Mouse (Mus musculus): Measurements from ENCODE around the gene Smarcb1. TPM values are rescaled to one million over a fixed set of nuclear protein-coding genes. Genes with fewer than 3 reads are reported as not detected.

The Smarcb1 gene
- polyA plus RNA-seq, 1 experiment from 2014 or later, result 157 TPM

- ATAC-seq (replicated peaks; ENCODE audit: low FRiP score), result no peak
- no peak for DNase-seq (ENCODE audit: low spot score)
- no peak overlapping the region for H3K9ac ChIP-seq (ENCODE audit: low read depth, low read length)
- no peak overlapping the region for H3K4me2 ChIP-seq
- H3K4me1 ChIP-seq (replicated peaks; ENCODE audit: control insufficient read depth, insufficient read depth, low read length), result no peaks in the 10 kb centered on the region
- H3K27me3 ChIP-seq (replicated peaks; ENCODE audit: control insufficient read depth, insufficient read depth, low read length), result 0 out of 2 replicates have a peak, but pooled peaks cover 2% of the 10 kb centered on the region
- H3K27ac ChIP-seq (ENCODE audit: low read depth, low read length), result no peak overlapping the region
- H3K9me3 ChIP-seq (ENCODE audit: control insufficient read depth, low read length), result no peaks in the 10 kb centered on the region
- 57% methylated on average over 3 of the region's 3 CpGs for WGBS
- no peaks in the 10 kb centered on the region for H3K36me3 ChIP-seq (ENCODE audit: control insufficient read depth, insufficient read depth, low read length)
- H3K4me3 ChIP-seq (ENCODE audit: low read depth, low read length), result no peak overlapping the region
Measured at GRCm38 (mm10) chr10:75851681-75852080, 69.7 kb downstream of the Smarcb1 start.

- Histone ChIP-seq H3K4me2 (no peak overlapping the region), H3K27ac (ENCODE audit: low read depth, low read length) (no peak overlapping the region), H3K4me1 (replicated peaks; ENCODE audit: control insufficient read depth, insufficient read depth, low read length) (peaks cover 3% of the 10 kb centered on the region; the same call in 1 of the 2 replicates), H3K4me3 (ENCODE audit: low read depth, low read length) (no peak overlapping the region), H3K9ac (ENCODE audit: low read depth, low read length) (no peak overlapping the region), H3K9me3 (ENCODE audit: control insufficient read depth, low read length) (no peaks in the 10 kb centered on the region), H3K27me3 (replicated peaks; ENCODE audit: control insufficient read depth, insufficient read depth, low read length) (0 out of 2 replicates have a peak, but pooled peaks cover 2% of the 10 kb centered on the region), H3K36me3 (ENCODE audit: control insufficient read depth, insufficient read depth, low read length) (no peaks in the 10 kb centered on the region)
- ATAC-seq (replicated peaks; ENCODE audit: low FRiP score) (no peak), DNase-seq (ENCODE audit: low spot score) (no peak)
- WGBS, result 12% methylated on average over 6 of the region's 6 CpGs
Measured at GRCm38 (mm10) chr10:75851076-75851475, 70.3 kb downstream of the Smarcb1 start.

GRCm38 (mm10) chr10:75848382-75848781 is 73.0 kb downstream of the Smarcb1 start:
- H3K27ac ChIP-seq (ENCODE audit: low read depth, low read length), result no peak overlapping the region
- H3K9me3 ChIP-seq (ENCODE audit: control insufficient read depth, low read length), result no peaks in the 10 kb centered on the region
- H3K4me2 ChIP-seq, result no peak overlapping the region
- no peak overlapping the region for H3K4me3 ChIP-seq (ENCODE audit: low read depth, low read length)
- no peaks in the 10 kb centered on the region for H3K36me3 ChIP-seq (ENCODE audit: control insufficient read depth, insufficient read depth, low read length)
- DNase-seq (ENCODE audit: low spot score), result no peak
- ATAC-seq (replicated peaks; ENCODE audit: low FRiP score), result no peak
- H3K27me3 ChIP-seq (replicated peaks; ENCODE audit: control insufficient read depth, insufficient read depth, low read length), result 0 out of 2 replicates have a peak, but pooled peaks cover 2% of the 10 kb centered on the region
- WGBS, result 35% methylated on average over 3 of the region's 3 CpGs
- peaks cover 13% of the 10 kb centered on the region for H3K4me1 ChIP-seq (replicated peaks; ENCODE audit: control insufficient read depth, insufficient read depth, low read length)
- H3K9ac ChIP-seq (ENCODE audit: low read depth, low read length), result no peak overlapping the region

Other genes with a start within 250 kb of the Smarcb1 start
- 30.3 and 33.3 TPM in 2 replicates for gene Cabin1, start 157.3 kb downstream of the Smarcb1 start, polyA plus RNA-seq (2014; fragmentation: Nextera tagmentation; extraction: Ambion mirVana)
- 198 and 213 TPM in 2 replicates for gene Ddt, start 148.2 kb downstream of the Smarcb1 start, polyA plus RNA-seq (2014; fragmentation: Nextera tagmentation; extraction: Ambion mirVana)
- gene Gm20441, start 140.7 kb downstream of the Smarcb1 start, polyA plus RNA-seq (2014; fragmentation: Nextera tagmentation; extraction: Ambion mirVana), result not detected in 2 replicates
- 6.3 and 7.9 TPM in 2 replicates for gene Gstt3, start 140.2 kb downstream of the Smarcb1 start, polyA plus RNA-seq (2014; fragmentation: Nextera tagmentation; extraction: Ambion mirVana)
- gene Gstt1, start 123.0 kb downstream of the Smarcb1 start, polyA plus RNA-seq (2014; fragmentation: Nextera tagmentation; extraction: Ambion mirVana), result 40.7 and 43.0 TPM in 2 replicates
- gene Gstt4, start 99.1 kb downstream of the Smarcb1 start, polyA plus RNA-seq (2014; fragmentation: Nextera tagmentation; extraction: Ambion mirVana), result not detected in 2 replicates
- 38.4 and 39.6 TPM in 2 replicates for gene Gstt2, start 84.2 kb downstream of the Smarcb1 start, polyA plus RNA-seq (2014; fragmentation: Nextera tagmentation; extraction: Ambion mirVana)
- gene Mif, start 61.4 kb downstream of the Smarcb1 start, polyA plus RNA-seq (2014; fragmentation: Nextera tagmentation; extraction: Ambion mirVana), result 2,667 and 2,772 TPM in 2 replicates
- 4.0 and 5.1 TPM in 2 replicates for gene Derl3, start 28.2 kb downstream of the Smarcb1 start, polyA plus RNA-seq (2014; fragmentation: Nextera tagmentation; extraction: Ambion mirVana)
- 103 and 113 TPM in 2 replicates for gene Chchd10, start 11.5 kb upstream of the Smarcb1 start, polyA plus RNA-seq (2014; fragmentation: Nextera tagmentation; extraction: Ambion mirVana)
- gene Mmp11, start 14.9 kb upstream of the Smarcb1 start, polyA plus RNA-seq (2014; fragmentation: Nextera tagmentation; extraction: Ambion mirVana), result 15.2 and 16.6 TPM in 2 replicates
- 3.2 and 3.4 TPM in 2 replicates for gene Gm867, start 19.1 kb upstream of the Smarcb1 start, polyA plus RNA-seq (2014; fragmentation: Nextera tagmentation; extraction: Ambion mirVana)
- 0.52 and 0.96 TPM in 2 replicates for gene Vpreb3, start 21.4 kb upstream of the Smarcb1 start, polyA plus RNA-seq (2014; fragmentation: Nextera tagmentation; extraction: Ambion mirVana)
- 0.06 and 0.22 TPM in 2 replicates for gene Gm5134, start 32.9 kb upstream of the Smarcb1 start, polyA plus RNA-seq (2014; fragmentation: Nextera tagmentation; extraction: Ambion mirVana)
- 31.2 and 32.9 TPM in 2 replicates for gene Zfp280b, start 111.0 kb upstream of the Smarcb1 start, polyA plus RNA-seq (2014; fragmentation: Nextera tagmentation; extraction: Ambion mirVana)
- gene Slc5a4b, start 189.3 kb upstream of the Smarcb1 start, polyA plus RNA-seq (2014; fragmentation: Nextera tagmentation; extraction: Ambion mirVana), result 0.05 and 0.06 TPM in 2 replicates
- gene Slc5a4a, start 225.8 kb upstream of the Smarcb1 start, polyA plus RNA-seq (2014; fragmentation: Nextera tagmentation; extraction: Ambion mirVana), result 0.08 TPM in 1 of 2 replicates, not detected in the other